Mouse (Mus musculus) embryonic facial prominence, embryonic 11.5 days (tissue): ENCODE measurements at regions not wholly inside any gene's neighbourhood (a gene's known extent, or its start where the extent isn't known, plus 50 kb on each side); places are given as distances from the start of the nearest gene placed in this dataset.

Experiments used
- ATAC-seq: fragments of 200-750 bp; cut with Nextera tagmentation; replicated peaks from 2 replicates; pipeline ENCODE4 v1.8.0; 2017; ENCODE audit warnings: low read depth; ENCODE audit not compliant: insufficient number of reproducible peaks, low FRiP score, low TSS enrichment
- DNase-seq: peaks from one replicate; pipeline ENCODE4 v3.0.0-alpha.2; 2015; ENCODE audit warnings: low spot score
- H3K27ac ChIP-seq: fragments of 300-500 bp; sonication (generic); replicated peaks from 2 replicates; pipeline ENCODE4 v1.5.1; 2014; ENCODE audit warnings: mild to moderate bottlenecking, low read depth, low read length, control low read depth
- H3K27me3 ChIP-seq: fragments of 300-500 bp; sonication (generic); 2 replicates; pipeline ENCODE4 v1.6.1; 2014; ENCODE audit warnings: mild to moderate bottlenecking, low read length, moderate library complexity, mixed read lengths; ENCODE audit not compliant: control insufficient read depth, insufficient read depth
- H3K36me3 ChIP-seq: fragments of 300-500 bp; sonication (generic); replicated peaks from 2 replicates; pipeline ENCODE4 v1.6.1; 2014; ENCODE audit warnings: low read depth, mild to moderate bottlenecking, low read length, moderate library complexity, mixed read lengths; ENCODE audit not compliant: control insufficient read depth, insufficient read depth
- H3K4me1 ChIP-seq: fragments of 300-500 bp; sonication (generic); 2 replicates; pipeline ENCODE4 v1.6.1; 2014; ENCODE audit warnings: low read length, mixed read lengths; ENCODE audit not compliant: control insufficient read depth, insufficient read depth
- H3K4me2 ChIP-seq: fragments of 300-500 bp; sonication (generic); 2 replicates; pipeline ENCODE4 v1.6.1; 2014; ENCODE audit warnings: low read depth, mild to moderate bottlenecking, control low read depth, low read length, moderate library complexity
- H3K4me3 ChIP-seq: fragments of 300-500 bp; sonication (generic); 2 replicates; pipeline ENCODE4 v1.5.1; 2014; ENCODE audit warnings: low read depth, low read length, control low read depth
- H3K9ac ChIP-seq: fragments of 300-500 bp; sonication (generic); replicated peaks from 2 replicates; pipeline ENCODE4 v1.6.1; 2014; ENCODE audit warnings: mild to moderate bottlenecking, control low read depth, low read length
- H3K9me3 ChIP-seq: fragments of 300-500 bp; sonication (generic); replicated peaks from 2 replicates; pipeline ENCODE4 v1.6.1; 2016; ENCODE audit warnings: mild to moderate bottlenecking, low read length, inconsistent platforms, mixed read lengths; ENCODE audit not compliant: control insufficient read depth
- WGBS: fragments of 180-500 bp; shearing (Covaris S2); extraction: QIAGEN DNeasy Blood & Tissue Kit; methylation state at CpG from one replicate; pipeline ENCODE4 v1.1.7; 2014; 5-methylcytosine and 5-hydroxymethylcytosine counted together

GRCm38 (mm10) chr17:92159325-92159724, 1039.5 kb upstream of the Adcyap1 start:
- Histone ChIP-seq H3K27ac (no peak overlapping the region), H3K4me3 (no peak overlapping the region), H3K9me3 (no peaks in the 10 kb centered on the region), H3K9ac (no peak overlapping the region), H3K4me1 (no peaks in the 10 kb centered on the region), H3K27me3 (no peaks in the 10 kb centered on the region), H3K4me2 (no peak overlapping the region), H3K36me3 (no peaks in the 10 kb centered on the region)
- DNase-seq = no peak
- ATAC-seq = no peak
- 60% methylated on average over 1 of the region's 1 CpGs for WGBS

- DNase-seq = no peak
- H3K9ac ChIP-seq = no peak overlapping the region
- no peaks in the 10 kb centered on the region for H3K9me3 ChIP-seq
- no peak overlapping the region for H3K27ac ChIP-seq
- no peak overlapping the region for H3K4me3 ChIP-seq
- no peak overlapping the region for H3K4me2 ChIP-seq
- WGBS = 89% methylated on average over 1 of the region's 1 CpGs
- no peaks in the 10 kb centered on the region for H3K4me1 ChIP-seq
- H3K27me3 ChIP-seq = no peaks in the 10 kb centered on the region
- H3K36me3 ChIP-seq = no peaks in the 10 kb centered on the region
- ATAC-seq = no peak
Observed at GRCm38 (mm10) chr17:92185740-92186139, 1013.1 kb upstream of the Adcyap1 start.

GRCm38 (mm10) chr17:92210730-92211129, 988.1 kb upstream of the Adcyap1 start:
- ATAC-seq (peak; percentile 52; the same call in 1 of the 2 replicates), DNase-seq (peak; percentile 47)
- H3K4me1 ChIP-seq = no peaks in the 10 kb centered on the region
- H3K4me2 ChIP-seq = no peak overlapping the region
- no peak overlapping the region for H3K9ac ChIP-seq
- H3K4me3 ChIP-seq = no peak overlapping the region
- H3K27me3 ChIP-seq = no peaks in the 10 kb centered on the region
- H3K9me3 ChIP-seq = no peaks in the 10 kb centered on the region
- H3K27ac ChIP-seq = no peak overlapping the region
- no peaks in the 10 kb centered on the region for H3K36me3 ChIP-seq

GRCm38 (mm10) chr17:92216464-92216863, 982.4 kb upstream of the Adcyap1 start:
- no peak overlapping the region for H3K9ac ChIP-seq
- no peak for ATAC-seq
- WGBS = 57% methylated on average over 2 of the region's 2 CpGs

More at GRCm38 (mm10) chr17:92216464-92216863, 982.4 kb upstream of the Adcyap1 start:
- Histone ChIP-seq H3K27me3 (no peaks in the 10 kb centered on the region), H3K4me3 (no peak overlapping the region), H3K27ac (no peak overlapping the region), H3K36me3 (no peaks in the 10 kb centered on the region), H3K9me3 (no peaks in the 10 kb centered on the region), H3K4me2 (no peak overlapping the region), H3K4me1 (no peaks in the 10 kb centered on the region)
- no peak for DNase-seq
